Mouse (Mus musculus) ES-E14 (cell line): ENCODE measurements around the gene Kat7. TPM values are rescaled to one million over a fixed set of nuclear protein-coding genes. Genes with fewer than 3 reads are reported as not detected.
A peak's percentile ranks its signal among the peaks of the same experiment; 100 is the strongest.

Source experiments
- DNase-seq: peaks from one replicate; pipeline ENCODE4 v3.0.0-alpha.2; 2013; ENCODE audit warnings: low read depth, low spot score
- H3K27ac ChIP-seq: 2 replicates; pipeline ENCODE4 v1.5.1; 2012; ENCODE audit warnings: low read depth, mild to moderate bottlenecking, low read length, moderate library complexity, mixed read lengths; ENCODE audit not compliant: poor library complexity, insufficient read depth, severe bottlenecking
- H3K36me3 ChIP-seq: 2 replicates; pipeline ENCODE4 v1.6.1; 2012; ENCODE audit warnings: mild to moderate bottlenecking, low read length, moderate library complexity, mixed read lengths; ENCODE audit not compliant: control insufficient read depth, poor library complexity, insufficient read depth, severe bottlenecking
- H3K4me1 ChIP-seq, 2 experiments: fragments of 150-350 bp in 1 of 2; sonication (generic) in 1 of 2; 2 replicates each; pipeline ENCODE4 v1.6.1; 2012; ENCODE audit warnings: low read length in 2 of 2, mild to moderate bottlenecking in 1 of 2, mixed read lengths in 1 of 2; ENCODE audit not compliant: control insufficient read depth in 2 of 2, insufficient read depth in 2 of 2, poor library complexity in 1 of 2
- H3K4me3 ChIP-seq, 2 experiments: fragments of 150-350 bp in 1 of 2; sonication (generic) in 1 of 2; 2 replicates each; pipeline ENCODE4 v1.5.1; 2012; ENCODE audit warnings: low read length in 2 of 2, low read depth in 1 of 2, mild to moderate bottlenecking in 1 of 2, mixed read lengths in 1 of 2; ENCODE audit not compliant: insufficient read depth in 1 of 2, poor library complexity in 1 of 2, severe bottlenecking in 1 of 2
- H3K9ac ChIP-seq: 2 replicates; pipeline ENCODE4 v1.6.1; 2012; ENCODE audit warnings: low read depth, mild to moderate bottlenecking, low read length, mixed read lengths; ENCODE audit not compliant: poor library complexity, insufficient read depth, severe bottlenecking
- H3K9me3 ChIP-seq: fragments of 150-350 bp; sonication (generic); 2 replicates; pipeline ENCODE4 v1.6.1; 2012; ENCODE audit warnings: low read depth, mild to moderate bottlenecking, low read length; ENCODE audit not compliant: control insufficient read depth, insufficient read depth
- CHD2 ChIP-seq: IDR thresholded peaks from 2 replicates; pipeline ENCODE4 v1.6.1; 2014; ENCODE audit warnings: mild to moderate bottlenecking, low read depth, low read length, inconsistent platforms
- HCFC1 ChIP-seq: IDR thresholded peaks from 2 replicates; pipeline ENCODE4 v1.6.1; 2012; ENCODE audit warnings: low read length, inconsistent platforms, borderline replicate concordance; ENCODE audit not compliant: insufficient read depth
- MAFK ChIP-seq: IDR thresholded peaks from 2 replicates; pipeline ENCODE4 v1.6.1; 2014; ENCODE audit warnings: mild to moderate bottlenecking, low read depth, low read length, inconsistent platforms; ENCODE audit not compliant: insufficient read depth
- ZC3H11A ChIP-seq: IDR thresholded peaks from 2 replicates; pipeline ENCODE4 v1.6.1; 2012; ENCODE audit warnings: low read depth, mild to moderate bottlenecking, inconsistent platforms, low read length, borderline replicate concordance
- ZNF384 ChIP-seq: IDR thresholded peaks from 2 replicates; pipeline ENCODE4 v1.6.1; 2012; ENCODE audit warnings: low read depth, low read length, inconsistent platforms
- in situ Hi-C, 2 experiments: fragments of 600-800 bp; cut with MboI; formaldehyde crosslinking; loops; one replicate each; pipeline ENCODE4 v1.15.1; 2025; ENCODE audit warnings: low sequenced_read_pairs in 2 of 2, inconsistent platforms in 1 of 2; ENCODE audit not compliant: unreplicated experiment in 2 of 2
- total RNA-seq: library from RNA; depleted of rRNA; stranded (reverse); fragments of 300-350 nt; gene quantifications from 2 replicates; pipeline ENCODE4 v1.2.3, GENCODE M21; 2012

Gene Kat7
- total RNA-seq, 1 experiment = 118 TPM

GRCm38 (mm10) chr11:95307526-95307925, 2.5 kb downstream of the Kat7 start:
- DNase-seq = no peak
- TF ChIP-seq ZC3H11A = no peak
- no peak for TF ChIP-seq CHD2
- TF ChIP-seq MAFK = no peak
- TF ChIP-seq HCFC1 = no peak
- no peak for TF ChIP-seq ZNF384
- H3K4me3 ChIP-seq = peak overlapping the region; percentile 17 to 98
- peak overlapping the region; percentile 80; the same call in 1 of the 2 replicates for H3K27ac ChIP-seq
- H3K36me3 ChIP-seq = peaks cover 19% of the 10 kb centered on the region
- peak overlapping the region; percentile 67 for H3K9ac ChIP-seq
- H3K4me1 ChIP-seq = peaks cover 0 to 3% of the 10 kb centered on the region in 2 experiments; a peak in 2 of 4 replicates
- no peaks in the 10 kb centered on the region for H3K9me3 ChIP-seq
- in situ Hi-C loops = no loop called here

GRCm38 (mm10) chr11:95305600-95305999, 4.4 kb downstream of the Kat7 start:
- in situ Hi-C loops = no loop called here
- TF ChIP-seq HCFC1 = no peak
- no peak for TF ChIP-seq MAFK
- TF ChIP-seq ZC3H11A = no peak
- TF ChIP-seq CHD2 = no peak
- no peak for TF ChIP-seq ZNF384

GRCm38 (mm10) chr11:95301772-95302171, 8.3 kb downstream of the Kat7 start:
- peaks cover 2 to 7% of the 10 kb centered on the region in 2 experiments; a peak in 2 of 4 replicates for H3K4me1 ChIP-seq
- in situ Hi-C loops = no loop called here
- no peak overlapping the region for H3K27ac ChIP-seq
- no peaks in the 10 kb centered on the region for H3K9me3 ChIP-seq
- DNase-seq = no peak
- no peak overlapping the region for H3K4me3 ChIP-seq
- peaks cover 51% of the 10 kb centered on the region for H3K36me3 ChIP-seq
- no peak overlapping the region for H3K9ac ChIP-seq
- TF ChIP-seq HCFC1 (no peak), ZC3H11A (no peak), MAFK (no peak)

More at GRCm38 (mm10) chr11:95305600-95305999, 4.4 kb downstream of the Kat7 start:
- peaks cover 30% of the 10 kb centered on the region for H3K36me3 ChIP-seq
- DNase-seq = no peak
- no peaks in the 10 kb centered on the region for H3K9me3 ChIP-seq
- H3K9ac ChIP-seq = peak overlapping the region; percentile 72; the same call in 1 of the 2 replicates
- peak overlapping the region in 1 of 2 experiments; percentile 56; a peak in 2 of 4 replicates for H3K4me3 ChIP-seq
- H3K27ac ChIP-seq = peak overlapping the region; percentile 29; the same call in 1 of the 2 replicates
- peaks cover 0 to 3% of the 10 kb centered on the region in 2 experiments; a peak in 1 of 4 replicates for H3K4me1 ChIP-seq

- in situ Hi-C loops = loop anchor here in 1 of 2 experiments (25.0 kb wide), 1 partner anchor 1862 kb away; the partner anchor contains the start of gene Tbkbp1
- TF ChIP-seq HCFC1 (no peak), CHD2 (no peak), ZC3H11A (no peak), ZNF384 (no peak), MAFK (no peak)
- peaks cover 2 to 4% of the 10 kb centered on the region in 2 experiments; a peak in 2 of 4 replicates for H3K4me1 ChIP-seq
- no peaks in the 10 kb centered on the region for H3K9me3 ChIP-seq
- H3K27ac ChIP-seq = peak overlapping the region; percentile 22
- no peak overlapping the region for H3K4me3 ChIP-seq
- DNase-seq = no peak
- no peak overlapping the region for H3K9ac ChIP-seq
- H3K36me3 ChIP-seq = peaks cover 47% of the 10 kb centered on the region
Measured at GRCm38 (mm10) chr11:95299886-95300285, 10.2 kb downstream of the Kat7 start.

DNA sequence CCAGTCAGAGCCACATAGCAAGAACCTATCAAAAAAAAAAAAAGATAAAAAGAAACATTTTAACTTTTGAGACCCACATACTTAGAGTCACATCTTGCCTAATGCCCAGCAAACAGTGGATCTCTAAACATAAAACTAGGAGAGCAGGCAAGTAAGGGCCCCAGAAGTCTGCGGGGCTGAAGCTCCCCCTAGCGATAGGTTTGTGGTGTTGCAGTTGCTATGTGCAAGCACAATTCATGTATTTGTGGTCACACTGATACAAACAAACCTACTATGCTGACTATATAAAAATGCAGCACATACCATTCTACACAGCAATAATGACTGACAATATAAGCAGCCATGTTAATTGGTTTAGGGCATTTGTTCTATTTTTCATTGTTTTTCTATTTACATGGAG, 11.9 kb downstream of the Kat7 start:
- peaks cover 2 to 4% of the 10 kb centered on the region in 2 experiments; a peak in 2 of 4 replicates for H3K4me1 ChIP-seq
- H3K4me3 ChIP-seq = no peak overlapping the region
- TF ChIP-seq CHD2 (no peak), MAFK (no peak), ZNF384 (no peak), HCFC1 (no peak), ZC3H11A (no peak)
- DNase-seq = peak; percentile 51
- H3K36me3 ChIP-seq = peaks cover 45% of the 10 kb centered on the region
- H3K9ac ChIP-seq = no peak overlapping the region; the same call in 1 of the 2 replicates
- in situ Hi-C loops = loop anchor here in 1 of 2 experiments (25.0 kb wide), 1 partner anchor 1864 kb away; the partner anchor contains the start of gene Tbkbp1
- H3K9me3 ChIP-seq = no peaks in the 10 kb centered on the region
- no peak overlapping the region for H3K27ac ChIP-seq
